ENCODE assay signal across 26 mouse cellular contexts in the genomic region with DNA sequence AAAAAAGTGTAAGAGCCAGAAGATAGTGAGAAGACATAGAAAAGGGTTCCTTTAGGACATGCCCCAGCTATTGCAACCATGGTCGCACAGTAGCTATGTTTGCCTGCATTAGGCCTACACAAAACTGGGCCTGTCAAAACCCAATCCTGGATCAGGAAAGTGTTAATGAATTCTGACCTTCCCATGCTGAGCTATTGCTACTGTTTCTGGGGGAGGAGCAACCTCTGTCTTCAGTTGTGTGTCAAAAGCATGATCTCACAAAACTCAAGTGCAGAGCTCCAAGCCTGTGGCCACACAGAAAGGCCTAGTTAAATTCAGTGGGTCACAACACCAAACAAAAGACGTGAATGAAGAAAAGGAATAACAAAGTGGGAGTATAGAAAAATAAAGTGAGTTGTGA.
A peak's percentile ranks its signal among the peaks of the same experiment; 100 is the strongest.
DNase-seq lines count a peak whose midpoint lies in the region; ATAC-seq and TF ChIP-seq lines count a peak whose summit lies in the region.
"Had no signal": no experiment of that assay in that cellular context is flagged by ENCODE, and none has a peak within 500 bp of the region (broad histone marks: within the 10 kb centered on the region; RNA-seq: fewer than 3 reads in every experiment).

No protein-coding gene starts in this region.

- H3K4me2 ChIP-seq in hindbrain, postnatal 0 days (ENCODE audit: low read depth, low read length) = no peak overlapping the region
- H3K4me2 ChIP-seq in midbrain, embryonic 16.5 days (ENCODE audit: low read length) = no peak overlapping the region
- no peak overlapping the region for H3K4me2 ChIP-seq in midbrain, embryonic 15.5 days
- H3K4me2 ChIP-seq: embryonic facial prominence, embryonic 15.5 days; heart, embryonic 11.5 days; liver, embryonic 12.5 days had no signal

- no peaks in the 10 kb centered on the region for H3K36me3 ChIP-seq in hindbrain, embryonic 10.5 days
- no peaks in the 10 kb centered on the region for H3K36me3 ChIP-seq in hindbrain, postnatal 0 days (ENCODE audit: insufficient read depth, low read length)
- H3K36me3 ChIP-seq in midbrain, embryonic 10.5 days = no peaks in the 10 kb centered on the region
- no peaks in the 10 kb centered on the region for H3K36me3 ChIP-seq in midbrain, embryonic 16.5 days (ENCODE audit: control insufficient read depth, insufficient read depth, low read length)
- H3K36me3 ChIP-seq in midbrain, embryonic 15.5 days (replicated peaks) = no peaks in the 10 kb centered on the region
- H3K36me3 ChIP-seq: embryonic facial prominence, embryonic 10.5 days; embryonic facial prominence, embryonic 15.5 days; liver, embryonic 12.5 days had no signal

- peak; percentile 20 for DNase-seq in embryo, embryonic 10.5 days (ENCODE audit: low spot score)
- no peak for DNase-seq in embryo, embryonic 10 days (ENCODE audit: low spot score)
- peak; percentile 8 for DNase-seq in hindbrain, embryonic 10.5 days (ENCODE audit: low spot score)
- no peak for DNase-seq in hindbrain, postnatal 0 days (ENCODE audit: low spot score)
- DNase-seq in midbrain, embryonic 10.5 days (ENCODE audit: low spot score) = peak; percentile 27
- DNase-seq in kidney, adult 8-10 months = no peak
- DNase-seq: adrenal gland, adult 8-10 months; cerebellum, adult 9-10 months; cerebellum, postnatal 36 days; gastrocnemius, adult 2 months; gastrocnemius, postnatal 36 days; heart, adult 18-20 months; heart, postnatal 36 days; kidney, postnatal 14 days; left cerebral cortex, postnatal 4 days; liver, postnatal 0 days; lung, postnatal 36 days had no signal

- no peak overlapping the region for H3K9ac ChIP-seq in hindbrain, postnatal 0 days (replicated peaks; ENCODE audit: low read length)
- H3K9ac ChIP-seq in midbrain, embryonic 16.5 days (ENCODE audit: low read depth, low read length) = no peak overlapping the region
- H3K9ac ChIP-seq in midbrain, embryonic 15.5 days = no peak overlapping the region
- H3K9ac ChIP-seq: embryonic facial prominence, embryonic 15.5 days; liver, embryonic 12.5 days; liver, postnatal 0 days had no signal

- no peak for TF ChIP-seq CTCF in hindbrain, postnatal 0 days (IDR thresholded peaks at IDR 0.05; ENCODE audit: low read depth)

- peaks cover 9% of the 10 kb centered on the region; the same call in 1 of the 2 replicates for H3K4me1 ChIP-seq in hindbrain, embryonic 10.5 days (replicated peaks)
- no peaks in the 10 kb centered on the region for H3K4me1 ChIP-seq in hindbrain, postnatal 0 days (ENCODE audit: insufficient read depth, low read length)
- H3K4me1 ChIP-seq in midbrain, embryonic 10.5 days = peaks cover 24% of the 10 kb centered on the region
- H3K4me1 ChIP-seq in midbrain, embryonic 16.5 days (ENCODE audit: control insufficient read depth, insufficient read depth, low read length) = no peaks in the 10 kb centered on the region
- H3K4me1 ChIP-seq in midbrain, embryonic 15.5 days = 0 out of 2 replicates have a peak, but pooled peaks cover 4% of the 10 kb centered on the region
- H3K4me1 ChIP-seq: embryonic facial prominence, embryonic 10.5 days; embryonic facial prominence, embryonic 15.5 days; liver, embryonic 12.5 days had no signal

- no peaks in the 10 kb centered on the region for H3K27me3 ChIP-seq in hindbrain, embryonic 10.5 days (ENCODE audit: insufficient read depth, poor library complexity, severe bottlenecking)
- H3K27me3 ChIP-seq in hindbrain, postnatal 0 days (ENCODE audit: insufficient read depth, low read length) = no peaks in the 10 kb centered on the region
- H3K27me3 ChIP-seq in midbrain, embryonic 10.5 days (ENCODE audit: low read depth, poor library complexity, severe bottlenecking) = no peaks in the 10 kb centered on the region
- H3K27me3 ChIP-seq in midbrain, embryonic 16.5 days (ENCODE audit: control insufficient read depth, insufficient read depth, low read depth, low read length) = no peaks in the 10 kb centered on the region
- H3K27me3 ChIP-seq in midbrain, embryonic 15.5 days (replicated peaks) = no peaks in the 10 kb centered on the region
- H3K27me3 ChIP-seq: CH12.LX; embryonic facial prominence, embryonic 15.5 days; liver, embryonic 12.5 days had no signal

- no peak overlapping the region for H3K4me3 ChIP-seq in hindbrain, embryonic 10.5 days
- H3K4me3 ChIP-seq in hindbrain, postnatal 0 days (ENCODE audit: low read length) = no peak overlapping the region
- H3K4me3 ChIP-seq in midbrain, embryonic 10.5 days = no peak overlapping the region
- no peak overlapping the region for H3K4me3 ChIP-seq in midbrain, embryonic 16.5 days (ENCODE audit: low read depth, low read length)
- H3K4me3 ChIP-seq in midbrain, embryonic 15.5 days = no peak overlapping the region
- H3K4me3 ChIP-seq: embryonic facial prominence, embryonic 10.5 days; embryonic facial prominence, embryonic 15.5 days; gastrocnemius, adult 2 months; liver, embryonic 12.5 days had no signal

- H3K27ac ChIP-seq in hindbrain, embryonic 10.5 days = no peak overlapping the region
- H3K27ac ChIP-seq in hindbrain, postnatal 0 days = no peak overlapping the region
- peak overlapping the region; percentile 34 for H3K27ac ChIP-seq in midbrain, embryonic 10.5 days (replicated peaks)
- no peak overlapping the region for H3K27ac ChIP-seq in midbrain, embryonic 16.5 days (ENCODE audit: low read length)
- no peak overlapping the region for H3K27ac ChIP-seq in midbrain, embryonic 15.5 days
- H3K27ac ChIP-seq: embryonic facial prominence, embryonic 10.5 days; embryonic facial prominence, embryonic 15.5 days; gastrocnemius, adult 2 months; liver, embryonic 12.5 days had no signal

- ATAC-seq in hindbrain, postnatal 0 days = no peak
- ATAC-seq in midbrain, embryonic 16.5 days = no peak
- 0 out of 2 replicates have a peak, but pooled peaks have one; percentile 30 for ATAC-seq in midbrain, embryonic 15.5 days (replicated peaks)
- ATAC-seq: activated CD4-positive, CD25-positive, alpha-beta regulatory T cell, adult 4 months; intestine, postnatal 0 days; liver, embryonic 12.5 days; liver, postnatal 0 days had no signal

- no peaks in the 10 kb centered on the region for H3K9me3 ChIP-seq in hindbrain, embryonic 10.5 days
- H3K9me3 ChIP-seq in hindbrain, postnatal 0 days (ENCODE audit: low read length) = no peaks in the 10 kb centered on the region
- H3K9me3 ChIP-seq in midbrain, embryonic 10.5 days (replicated peaks) = no peaks in the 10 kb centered on the region
- no peaks in the 10 kb centered on the region for H3K9me3 ChIP-seq in midbrain, embryonic 16.5 days (replicated peaks; ENCODE audit: control insufficient read depth, low read length, poor library complexity, severe bottlenecking)
- H3K9me3 ChIP-seq in midbrain, embryonic 15.5 days = no peaks in the 10 kb centered on the region
- H3K9me3 ChIP-seq: embryonic facial prominence, embryonic 10.5 days; embryonic facial prominence, embryonic 15.5 days; liver, embryonic 12.5 days had no signal

- 54% methylated on average over 2 of the region's 2 CpGs for WGBS in hindbrain, embryonic 10.5 days
- WGBS in hindbrain, postnatal 0 days = 53% methylated on average over 2 of the region's 2 CpGs
- WGBS in midbrain, embryonic 10.5 days = 48% methylated on average over 2 of the region's 2 CpGs
- 33% methylated on average over 2 of the region's 2 CpGs for WGBS in midbrain, embryonic 16.5 days
- 35% methylated on average over 2 of the region's 2 CpGs for WGBS in midbrain, embryonic 15.5 days

Comparison
In these comparisons a context has a peak if more than half of its experiments do, and no peak if none do; other contexts are left out.
1. DNase-seq: peak in embryo, embryonic 10.5 days (single experiment), hindbrain, embryonic 10.5 days (single experiment) and midbrain, embryonic 10.5 days (single experiment); none in embryo, embryonic 10 days (single experiment), hindbrain, postnatal 0 days (single experiment) and kidney, adult 8-10 months (0 of 2).